Mouse (Mus musculus) kidney, postnatal 10 days (tissue): ENCODE results near the gene Wdr82.

Source experiments
- DNase-seq: peaks from one replicate; pipeline ENCODE4 v3.0.0; 2021; ENCODE audit warnings: mixed read lengths

The Wdr82 gene

GRCm38 (mm10) chr9:106199535-106200272 lies 29.0 kb downstream of the Wdr82 start, which contains the start of gene Ppm1m:
Ppm1m (minus strand) TSS chr9:106199746.
- DNase-seq, result no peak

GRCm38 (mm10) chr9:106201895-106202294 lies 31.2 kb downstream of the Wdr82 start:
- no peak for DNase-seq

- DNase-seq, result peak; percentile 94
These were observed 32.3 kb downstream of the Wdr82 start, which contains the start of gene Twf2 for GRCm38 (mm10) chr9:106202819-106203636. Twf2 (plus strand) TSS chr9:106203108.

GRCm38 (mm10) chr9:106203990-106204851 lies 33.5 kb downstream of the Wdr82 start:
- peak; percentile 25 for DNase-seq

- DNase-seq, result no peak
These were observed 35.1 kb downstream of the Wdr82 start for GRCm38 (mm10) chr9:106205713-106206290.

GRCm38 (mm10) chr9:106206515-106206914 lies 35.8 kb downstream of the Wdr82 start:
- DNase-seq, result no peak

GRCm38 (mm10) chr9:106208181-106208580 lies 37.5 kb downstream of the Wdr82 start:
- no peak for DNase-seq

GRCm38 (mm10) chr9:106209954-106210353 lies 39.2 kb downstream of the Wdr82 start:
- no peak for DNase-seq

GRCm38 (mm10) chr9:106210853-106211609 lies 40.3 kb downstream of the Wdr82 start:
- no peak for DNase-seq

- peak; percentile 94 for DNase-seq
These were observed 41.2 kb downstream of the Wdr82 start for GRCm38 (mm10) chr9:106211680-106212593.

GRCm38 (mm10) chr9:106212594-106212981 lies 41.9 kb downstream of the Wdr82 start:
- DNase-seq, result peak; percentile 22

GRCm38 (mm10) chr9:106215341-106216125 lies 44.8 kb downstream of the Wdr82 start:
- DNase-seq, result no peak

GRCm38 (mm10) chr9:106216971-106217370 lies 46.2 kb downstream of the Wdr82 start:
- DNase-seq, result no peak

- DNase-seq, result no peak
These were observed 50.3 kb downstream of the Wdr82 start for GRCm38 (mm10) chr9:106220894-106221523.

GRCm38 (mm10) chr9:106222261-106222851 lies 51.6 kb downstream of the Wdr82 start, which contains the start of gene Tlr9:
Tlr9 (plus strand) TSS chr9:106222598.
- no peak for DNase-seq

- no peak for DNase-seq
These were observed 52.3 kb downstream of the Wdr82 start for GRCm38 (mm10) chr9:106222994-106223393.

- DNase-seq, result no peak
These were observed 54.9 kb downstream of the Wdr82 start for GRCm38 (mm10) chr9:106225469-106226150.

GRCm38 (mm10) chr9:106226151-106226682 lies 55.5 kb downstream of the Wdr82 start:
- DNase-seq, result peak; percentile 65
